Mouse (Mus musculus) ES-Bruce4 (cell line): ENCODE data around the gene Ap1ar. TPM values are rescaled to one million over a fixed set of nuclear protein-coding genes. Genes with fewer than 3 reads are reported as not detected.

Experiments used
- H3K27ac ChIP-seq: 2 replicates; pipeline ENCODE4 v1.5.1; 2012; ENCODE audit warnings: low read length, inconsistent platforms; ENCODE audit not compliant: insufficient read depth
- H3K27me3 ChIP-seq: 2 replicates; pipeline ENCODE4 v1.6.1; 2012; ENCODE audit warnings: mild to moderate bottlenecking, low read length, inconsistent platforms; ENCODE audit not compliant: control insufficient read depth, poor library complexity, insufficient read depth, severe bottlenecking
- H3K36me3 ChIP-seq: 2 replicates; pipeline ENCODE4 v1.6.1; 2012; ENCODE audit warnings: inconsistent platforms, mild to moderate bottlenecking, low read length, moderate library complexity; ENCODE audit not compliant: control insufficient read depth, poor library complexity, insufficient read depth, severe bottlenecking
- H3K4me1 ChIP-seq: one replicate; pipeline ENCODE4 v1.8.1; 2011; ENCODE audit warnings: low read length; ENCODE audit not compliant: control insufficient read depth, insufficient read depth
- H3K4me3 ChIP-seq: 2 replicates; pipeline ENCODE4 v1.5.1; 2011; ENCODE audit warnings: low read depth, mild to moderate bottlenecking, low read length
- H3K9ac ChIP-seq: 2 replicates; pipeline ENCODE4 v1.6.1; 2012; ENCODE audit warnings: low read depth, mild to moderate bottlenecking, inconsistent platforms; ENCODE audit not compliant: poor library complexity, severe bottlenecking
- H3K9me3 ChIP-seq: replicated peaks from 2 replicates; pipeline ENCODE4 v1.6.1; 2012; ENCODE audit warnings: mild to moderate bottlenecking, low read length, inconsistent platforms; ENCODE audit not compliant: control insufficient read depth, poor library complexity, insufficient read depth, severe bottlenecking
- CTCF ChIP-seq: IDR thresholded peaks from one replicate; pipeline ENCODE4 v1.8.1; 2011; ENCODE audit warnings: low read depth, low read length
- EP300 ChIP-seq: IDR thresholded peaks from 2 replicates; pipeline ENCODE4 v1.6.1; 2011; ENCODE audit warnings: low read depth, low read length; ENCODE audit not compliant: insufficient read depth
- POLR2A ChIP-seq: IDR thresholded peaks from one replicate; pipeline ENCODE4 v1.8.1; 2011; ENCODE audit warnings: low read length; ENCODE audit not compliant: insufficient read depth
- polyA plus RNA-seq: library from polyadenylated mRNA; stranded (reverse); fragments of >200 nt; gene quantifications from 2 replicates; pipeline ENCODE4 v1.2.4, GENCODE M21; 2011; ENCODE audit warnings: low read depth; ENCODE audit not compliant: missing spikeins, insufficient read depth, insufficient read length

The Ap1ar gene
- polyA plus RNA-seq, 1 experiment, result 61.7 TPM

GRCm38 (mm10) chr3:127848088-127848808 lies 10.9 kb upstream of the Ap1ar start:
- TF ChIP-seq EP300 (no peak), CTCF (no peak), POLR2A (no peak)
- no peak overlapping the region for H3K27ac ChIP-seq
- H3K4me1 ChIP-seq, result peaks cover 10% of the 10 kb centered on the region
- no peaks in the 10 kb centered on the region for H3K27me3 ChIP-seq
- H3K36me3 ChIP-seq, result no peaks in the 10 kb centered on the region
- no peak overlapping the region for H3K4me3 ChIP-seq
- no peaks in the 10 kb centered on the region for H3K9me3 ChIP-seq
- H3K9ac ChIP-seq, result no peak overlapping the region

DNA sequence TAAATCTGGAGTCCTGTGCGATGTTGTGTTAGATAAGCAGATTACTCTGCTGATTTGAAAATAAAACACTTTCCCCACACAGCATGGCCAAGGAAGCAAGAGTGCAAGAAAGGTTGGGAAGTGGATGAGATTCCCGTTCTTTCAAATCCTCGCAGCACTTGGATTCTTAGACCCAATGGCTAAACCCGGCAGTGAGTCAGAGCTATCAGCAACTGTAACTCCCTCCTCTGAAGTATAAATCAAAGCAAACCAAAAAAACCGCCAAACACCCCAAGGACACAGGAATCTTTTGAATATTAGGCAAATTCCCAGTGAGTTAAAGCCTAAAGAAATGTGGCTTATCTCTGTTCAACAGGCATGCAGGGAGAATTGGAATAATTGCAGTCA lies 6.6 kb upstream of the Ap1ar start:
- TF ChIP-seq EP300 (no peak), CTCF (no peak), POLR2A (no peak)
- H3K4me1 ChIP-seq, result no peaks in the 10 kb centered on the region
- H3K4me3 ChIP-seq, result no peak overlapping the region
- H3K27ac ChIP-seq, result no peak overlapping the region
- H3K27me3 ChIP-seq, result no peaks in the 10 kb centered on the region
- no peaks in the 10 kb centered on the region for H3K9me3 ChIP-seq
- no peaks in the 10 kb centered on the region for H3K36me3 ChIP-seq
- no peak overlapping the region for H3K9ac ChIP-seq

DNA sequence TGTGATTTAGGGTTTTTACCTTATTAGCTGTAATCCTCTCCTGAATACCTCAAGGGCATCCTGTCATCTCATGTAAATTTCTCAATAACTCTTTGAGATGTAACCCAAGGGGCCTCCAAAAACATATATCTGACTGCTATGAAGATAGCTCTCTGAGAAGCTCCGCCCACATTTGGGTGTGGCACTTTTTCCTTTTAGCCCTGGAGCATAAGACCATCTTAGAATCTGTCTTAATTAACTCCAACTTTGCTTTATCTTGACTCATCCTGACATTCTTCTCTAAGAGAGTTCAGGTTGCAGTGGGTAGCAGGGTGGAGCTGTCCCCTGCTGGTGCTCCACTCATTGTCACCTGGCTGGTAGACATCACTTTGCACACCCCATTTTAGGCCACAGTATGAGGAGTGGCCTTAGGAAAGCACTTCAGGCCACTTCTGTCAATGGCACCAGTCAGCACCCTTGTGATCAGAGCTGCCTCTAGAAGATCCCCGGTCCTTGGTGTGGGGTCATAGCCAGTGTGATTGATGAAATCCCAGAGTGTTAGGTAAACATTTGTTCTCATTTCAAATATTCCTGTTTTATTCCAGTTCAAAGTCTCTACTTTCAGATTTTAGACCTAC lies 6.1 kb upstream of the Ap1ar start:
- Histone ChIP-seq H3K36me3 (no peaks in the 10 kb centered on the region), H3K27me3 (no peaks in the 10 kb centered on the region), H3K9me3 (no peaks in the 10 kb centered on the region), H3K4me3 (no peak overlapping the region), H3K4me1 (no peaks in the 10 kb centered on the region), H3K9ac (no peak overlapping the region), H3K27ac (no peak overlapping the region)
- TF ChIP-seq CTCF (no peak), EP300 (no peak)

DNA sequence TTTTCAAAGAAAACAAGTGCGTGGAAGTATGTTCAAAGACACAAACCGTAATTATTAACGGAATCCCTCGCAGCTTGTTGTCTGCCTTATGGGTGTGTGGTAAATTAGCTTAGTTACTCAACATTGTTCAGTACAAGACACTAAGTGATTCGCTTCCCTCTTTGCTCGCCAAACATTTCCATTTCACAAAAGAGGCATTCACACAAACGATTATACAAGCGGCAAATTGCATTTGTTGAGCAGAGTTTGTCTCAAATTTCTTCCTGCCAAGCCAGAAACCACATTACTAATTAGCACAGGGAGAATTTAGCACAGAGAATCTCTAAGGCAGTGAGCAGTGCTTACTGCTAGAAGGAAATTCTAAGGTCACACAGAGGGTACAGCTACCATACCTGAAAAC lies 4.6 kb upstream of the Ap1ar start:
- H3K4me1 ChIP-seq, result no peaks in the 10 kb centered on the region
- H3K27ac ChIP-seq, result no peak overlapping the region
- no peak for TF ChIP-seq EP300
- TF ChIP-seq POLR2A, result no peak
- no peak for TF ChIP-seq CTCF
- H3K27me3 ChIP-seq, result no peaks in the 10 kb centered on the region
- no peaks in the 10 kb centered on the region for H3K9me3 ChIP-seq
- no peak overlapping the region for H3K4me3 ChIP-seq
- no peak overlapping the region for H3K9ac ChIP-seq
- H3K36me3 ChIP-seq, result no peaks in the 10 kb centered on the region

- Histone ChIP-seq H3K4me3 (peak overlapping the region; percentile 80), H3K4me1 (no peaks in the 10 kb centered on the region), H3K9me3 (no peaks in the 10 kb centered on the region), H3K27me3 (no peaks in the 10 kb centered on the region), H3K27ac (peak overlapping the region; percentile 40; the same call in 1 of the 2 replicates), H3K36me3 (peaks cover 3% of the 10 kb centered on the region; the same call in 1 of the 2 replicates), H3K9ac (peak overlapping the region; percentile 94)
- TF ChIP-seq POLR2A (no peak), EP300 (no peak), CTCF (no peak)
These were observed 785 bp upstream of the Ap1ar start for GRCm38 (mm10) chr3:127837972-127838644.

GRCm38 (mm10) chr3:127836798-127837153 lies 547 bp downstream of the Ap1ar start:
- Histone ChIP-seq H3K27me3 (no peaks in the 10 kb centered on the region), H3K9me3 (no peaks in the 10 kb centered on the region), H3K4me3 (peak overlapping the region; percentile 100), H3K36me3 (peaks cover 6% of the 10 kb centered on the region; the same call in 1 of the 2 replicates), H3K4me1 (no peaks in the 10 kb centered on the region), H3K9ac (peak overlapping the region; percentile 94), H3K27ac (no peak overlapping the region)
- TF ChIP-seq EP300 (no peak), CTCF (no peak), POLR2A (no peak)
